Mouse (Mus musculus) midbrain, embryonic 13.5 days (tissue): ENCODE measurements around the gene Ano4. TPM values are rescaled to one million over a fixed set of nuclear protein-coding genes. Genes with fewer than 3 reads are reported as not detected.

ENCODE experiments used
- ATAC-seq: fragments of 200-750 bp; cut with Nextera tagmentation; 2 replicates; pipeline ENCODE4 v1.8.0; 2017; ENCODE audit warnings: mild to moderate bottlenecking, moderate TSS enrichment, moderate library complexity
- H3K27ac ChIP-seq: fragments of 300-500 bp; sonication (generic); 2 replicates; pipeline ENCODE4 v1.5.1; 2015; ENCODE audit warnings: inconsistent platforms, mild to moderate bottlenecking, moderate library complexity
- H3K27me3 ChIP-seq: fragments of 300-500 bp; sonication (generic); 2 replicates; pipeline ENCODE4 v1.6.1; 2015; ENCODE audit warnings: mild to moderate bottlenecking, inconsistent platforms
- H3K36me3 ChIP-seq: fragments of 300-500 bp; sonication (generic); 2 replicates; pipeline ENCODE4 v1.6.1; 2015; ENCODE audit warnings: mild to moderate bottlenecking, inconsistent platforms
- H3K4me1 ChIP-seq: fragments of 300-500 bp; sonication (generic); replicated peaks from 2 replicates; pipeline ENCODE4 v1.6.1; 2015; ENCODE audit warnings: inconsistent platforms
- H3K4me2 ChIP-seq: fragments of 300-500 bp; sonication (generic); replicated peaks from 2 replicates; pipeline ENCODE4 v1.6.1; 2015; ENCODE audit warnings: moderate library complexity, mild to moderate bottlenecking, inconsistent platforms
- H3K4me3 ChIP-seq: fragments of 300-500 bp; sonication (generic); replicated peaks from 2 replicates; pipeline ENCODE4 v1.5.1; 2015; ENCODE audit warnings: mild to moderate bottlenecking, inconsistent platforms
- H3K9ac ChIP-seq: fragments of 300-500 bp; sonication (generic); replicated peaks from 2 replicates; pipeline ENCODE4 v1.6.1; 2015; ENCODE audit warnings: mild to moderate bottlenecking, inconsistent platforms
- H3K9me3 ChIP-seq: fragments of 300-500 bp; sonication (generic); 2 replicates; pipeline ENCODE4 v1.6.1; 2016; ENCODE audit warnings: mild to moderate bottlenecking, inconsistent platforms
- WGBS: fragments of 180-500 bp; shearing (Covaris S2); methylation state at CpG from one replicate; pipeline ENCODE4 v1.1.7; 2015; 5-methylcytosine and 5-hydroxymethylcytosine counted together
- polyA plus RNA-seq: library from polyadenylated mRNA; unstranded; fragments of >200 nt; fragmentation: Nextera tagmentation; extraction: Ambion mirVana; gene quantifications from 2 replicates; pipeline ENCODE4 v1.2.1, GENCODE M21; 2015

Gene Ano4
- polyA plus RNA-seq, 1 experiment from 2014 or later = 6.4 TPM

DNA sequence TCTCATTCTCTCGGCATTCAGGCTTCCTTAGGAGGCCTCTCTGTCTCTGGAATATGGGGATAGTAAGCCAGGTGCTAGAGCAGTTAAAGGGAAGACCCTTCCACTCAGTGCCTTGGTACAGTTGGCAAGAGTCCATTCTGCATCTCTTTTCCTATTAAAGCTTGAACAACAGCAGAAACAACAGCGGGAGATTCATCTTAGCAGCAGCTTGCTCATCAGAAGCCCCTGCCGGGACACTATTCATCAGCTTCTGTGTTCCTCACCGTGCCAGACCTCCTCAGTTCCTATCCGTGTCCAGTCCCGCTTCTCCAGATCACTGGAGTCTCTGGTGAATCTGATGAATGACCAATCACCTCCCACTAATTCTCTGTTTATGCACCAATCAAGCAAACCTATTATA is 128.5 kb downstream of the Ano4 start:
- no peaks in the 10 kb centered on the region for H3K27me3 ChIP-seq
- H3K4me1 ChIP-seq = no peaks in the 10 kb centered on the region
- H3K9ac ChIP-seq = no peak overlapping the region
- no peak overlapping the region for H3K4me2 ChIP-seq
- no peaks in the 10 kb centered on the region for H3K9me3 ChIP-seq
- no peak for ATAC-seq
- no peak overlapping the region for H3K4me3 ChIP-seq
- 69% methylated on average over 6 of the region's 6 CpGs for WGBS
- H3K36me3 ChIP-seq = no peaks in the 10 kb centered on the region
- H3K27ac ChIP-seq = no peak overlapping the region

DNA sequence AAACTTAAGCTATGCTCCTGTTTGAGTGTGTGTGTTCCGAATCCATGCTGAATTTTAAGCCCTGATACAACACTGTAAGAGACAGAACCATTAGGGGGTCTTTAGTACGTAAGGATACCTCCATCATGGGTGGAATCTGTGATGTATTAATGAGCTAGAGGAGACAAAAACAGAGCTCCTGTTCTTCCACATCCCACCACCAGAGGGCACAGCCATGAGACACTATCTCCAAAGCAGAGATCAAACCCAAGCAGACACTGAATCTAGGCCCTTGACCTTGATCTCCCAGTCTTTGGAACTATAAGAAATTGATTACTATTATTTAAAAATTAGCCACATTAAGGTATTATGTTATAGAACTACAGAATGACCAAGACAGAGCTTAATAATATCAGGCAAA is 138.7 kb downstream of the Ano4 start:
- H3K36me3 ChIP-seq = no peaks in the 10 kb centered on the region
- H3K4me2 ChIP-seq = no peak overlapping the region
- no peak overlapping the region for H3K27ac ChIP-seq
- H3K27me3 ChIP-seq = no peaks in the 10 kb centered on the region
- no peak overlapping the region for H3K9ac ChIP-seq
- WGBS = 45% methylated on average over 2 of the region's 2 CpGs
- no peak for ATAC-seq
- no peaks in the 10 kb centered on the region for H3K4me1 ChIP-seq
- no peaks in the 10 kb centered on the region for H3K9me3 ChIP-seq
- H3K4me3 ChIP-seq = no peak overlapping the region

DNA sequence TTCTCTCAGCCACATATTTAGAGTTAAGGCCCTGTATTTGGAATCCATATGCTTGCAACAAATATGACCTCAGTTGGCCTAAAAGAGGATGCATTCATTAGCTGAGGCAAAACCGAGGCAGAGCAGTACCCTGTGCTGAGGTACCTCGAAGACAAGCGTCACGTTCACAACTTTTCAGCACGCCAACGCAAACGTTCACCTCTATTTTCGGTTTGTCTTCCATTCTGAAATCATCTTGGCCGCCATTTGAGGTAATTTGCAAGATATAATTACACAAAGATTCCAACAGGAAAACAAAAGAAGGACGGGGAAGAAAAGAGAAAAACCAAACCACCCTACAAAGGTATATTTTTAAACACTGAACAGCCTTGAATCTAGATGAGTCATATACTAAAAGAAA is 148.1 kb downstream of the Ano4 start:
- 95% methylated on average over 10 of the region's 10 CpGs for WGBS
- Histone ChIP-seq H3K27ac (no peak overlapping the region), H3K9ac (no peak overlapping the region), H3K36me3 (no peaks in the 10 kb centered on the region), H3K4me3 (no peak overlapping the region), H3K9me3 (no peaks in the 10 kb centered on the region), H3K4me1 (no peaks in the 10 kb centered on the region), H3K4me2 (no peak overlapping the region), H3K27me3 (no peaks in the 10 kb centered on the region)
- no peak for ATAC-seq

DNA sequence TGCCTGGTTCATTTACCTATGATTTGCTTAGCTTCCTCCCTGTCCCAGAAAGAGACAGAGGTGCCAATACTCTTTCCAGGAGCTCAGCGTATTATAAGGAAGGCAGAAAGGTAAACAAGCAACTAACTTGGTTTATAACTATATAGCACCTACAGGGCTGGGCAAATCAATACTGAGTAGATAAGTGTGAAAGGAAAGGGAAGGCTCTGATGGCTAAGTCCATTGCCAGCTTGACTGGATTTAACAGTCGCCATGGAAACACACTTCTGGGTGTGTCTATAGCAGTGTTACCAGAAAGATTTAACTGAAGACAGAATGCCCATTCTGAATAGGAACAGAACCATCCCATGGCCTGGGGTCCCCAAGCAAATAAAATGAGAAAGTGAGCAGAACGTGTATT is 149.5 kb downstream of the Ano4 start:
- no peaks in the 10 kb centered on the region for H3K9me3 ChIP-seq
- no peak overlapping the region for H3K9ac ChIP-seq
- H3K4me2 ChIP-seq = no peak overlapping the region
- no peak for ATAC-seq
- WGBS = 72% methylated on average over 3 of the region's 3 CpGs
- H3K4me1 ChIP-seq = no peaks in the 10 kb centered on the region
- H3K36me3 ChIP-seq = no peaks in the 10 kb centered on the region
- H3K27ac ChIP-seq = no peak overlapping the region
- no peaks in the 10 kb centered on the region for H3K27me3 ChIP-seq
- H3K4me3 ChIP-seq = no peak overlapping the region

DNA sequence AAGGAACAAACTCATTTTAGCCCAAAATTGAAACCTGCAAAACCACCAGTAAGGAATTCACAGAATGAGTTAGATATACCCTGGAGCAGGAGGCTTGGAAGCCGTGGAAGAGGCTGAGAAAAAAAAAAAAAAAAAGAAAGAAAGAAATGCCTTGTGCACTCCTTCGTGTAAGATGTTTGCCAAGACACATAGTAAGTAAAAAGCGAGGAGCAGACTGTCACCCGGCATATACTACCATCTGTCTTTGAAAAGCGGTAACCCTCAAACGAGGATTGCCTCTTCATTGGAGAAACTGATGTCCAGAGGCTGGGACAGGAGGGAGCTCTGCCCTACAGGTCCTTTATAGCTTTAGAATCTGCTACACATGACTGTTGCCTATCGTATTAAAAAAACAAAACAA is 150.1 kb downstream of the Ano4 start:
- no peak for ATAC-seq
- no peak overlapping the region for H3K4me3 ChIP-seq

DNA sequence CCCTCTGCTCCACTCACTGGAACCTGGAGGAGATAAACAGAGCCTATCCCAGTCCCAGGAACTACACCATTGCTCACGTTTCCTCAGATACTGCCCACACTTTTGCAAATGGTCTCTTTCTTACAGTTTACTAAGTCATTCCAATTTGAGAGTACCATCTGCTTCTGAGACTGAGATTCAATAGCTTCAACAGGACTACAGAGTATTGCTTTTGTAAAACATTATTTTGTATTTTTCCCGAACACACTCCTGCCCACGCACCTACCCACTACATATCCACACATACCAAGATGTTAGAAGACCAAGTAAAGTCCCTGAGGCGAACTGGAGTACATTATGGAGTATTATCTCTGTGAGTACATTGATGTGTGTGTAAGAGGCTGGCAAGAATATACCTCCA is 166.6 kb downstream of the Ano4 start:
- 89% methylated on average over 4 of the region's 4 CpGs for WGBS
- H3K27ac ChIP-seq = no peak overlapping the region
- no peak for ATAC-seq
- H3K4me3 ChIP-seq = no peak overlapping the region
- no peaks in the 10 kb centered on the region for H3K4me1 ChIP-seq
- H3K9me3 ChIP-seq = no peaks in the 10 kb centered on the region
- no peaks in the 10 kb centered on the region for H3K27me3 ChIP-seq
- no peak overlapping the region for H3K4me2 ChIP-seq
- H3K36me3 ChIP-seq = no peaks in the 10 kb centered on the region
- H3K9ac ChIP-seq = no peak overlapping the region

More for the DNA sequence above, 150.1 kb downstream of the Ano4 start:
- Histone ChIP-seq H3K27ac (no peak overlapping the region), H3K27me3 (no peaks in the 10 kb centered on the region), H3K36me3 (no peaks in the 10 kb centered on the region), H3K4me1 (no peaks in the 10 kb centered on the region), H3K4me2 (no peak overlapping the region), H3K9me3 (no peaks in the 10 kb centered on the region), H3K9ac (no peak overlapping the region)
- WGBS = 91% methylated on average over 7 of the region's 7 CpGs

DNA sequence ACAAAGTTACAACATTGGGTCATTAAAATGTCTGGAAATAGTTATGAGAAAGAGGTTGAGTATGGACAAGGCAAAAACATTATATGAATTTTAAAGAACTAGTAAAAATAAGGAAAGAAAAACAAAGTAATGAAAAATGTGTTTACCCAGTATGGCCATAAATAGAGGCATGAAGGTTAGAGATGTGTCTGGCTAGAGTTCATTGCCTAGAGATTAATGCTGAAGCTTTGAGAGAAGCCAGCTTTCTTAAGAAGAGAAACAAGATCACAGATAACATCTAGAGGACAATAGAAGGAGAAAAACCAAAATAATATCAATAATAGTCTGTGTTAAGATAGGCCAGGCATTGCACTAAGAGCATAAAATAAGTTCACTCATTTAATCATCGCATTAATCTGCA is 180.0 kb downstream of the Ano4 start:
- Histone ChIP-seq H3K9me3 (peaks cover 5% of the 10 kb centered on the region; the same call in 1 of the 2 replicates), H3K9ac (no peak overlapping the region), H3K4me3 (no peak overlapping the region), H3K4me1 (no peaks in the 10 kb centered on the region), H3K27ac (no peak overlapping the region), H3K27me3 (no peaks in the 10 kb centered on the region), H3K4me2 (no peak overlapping the region), H3K36me3 (no peaks in the 10 kb centered on the region)
- WGBS = 92% methylated on average over 1 of the region's 1 CpGs
- ATAC-seq = no peak

DNA sequence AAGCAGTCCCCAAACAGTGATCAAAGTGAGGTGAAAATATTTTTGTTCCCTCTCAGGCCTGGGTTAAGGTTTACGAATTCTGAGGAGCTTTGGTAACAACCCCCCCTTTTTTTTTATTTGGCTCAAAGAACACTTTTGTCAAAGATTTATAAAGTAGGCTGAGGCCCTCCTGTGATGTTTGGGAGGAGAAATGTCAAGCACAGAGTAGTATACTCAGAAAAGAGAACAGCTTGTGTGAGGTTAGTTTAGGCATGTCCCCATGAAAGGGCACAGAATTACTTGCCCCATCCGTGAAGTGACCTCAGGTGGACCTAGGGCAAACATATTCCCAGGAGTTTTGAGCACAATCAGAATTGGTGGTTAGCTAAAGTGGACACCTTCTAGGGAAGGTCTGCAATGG is 189.1 kb downstream of the Ano4 start:
- no peak for ATAC-seq
- H3K9me3 ChIP-seq = no peaks in the 10 kb centered on the region
- no peaks in the 10 kb centered on the region for H3K27me3 ChIP-seq
- H3K4me1 ChIP-seq = no peaks in the 10 kb centered on the region
- 78% methylated on average over 2 of the region's 2 CpGs for WGBS
- no peak overlapping the region for H3K4me3 ChIP-seq
- no peak overlapping the region for H3K4me2 ChIP-seq
- H3K36me3 ChIP-seq = no peaks in the 10 kb centered on the region
- no peak overlapping the region for H3K27ac ChIP-seq
- no peak overlapping the region for H3K9ac ChIP-seq

DNA sequence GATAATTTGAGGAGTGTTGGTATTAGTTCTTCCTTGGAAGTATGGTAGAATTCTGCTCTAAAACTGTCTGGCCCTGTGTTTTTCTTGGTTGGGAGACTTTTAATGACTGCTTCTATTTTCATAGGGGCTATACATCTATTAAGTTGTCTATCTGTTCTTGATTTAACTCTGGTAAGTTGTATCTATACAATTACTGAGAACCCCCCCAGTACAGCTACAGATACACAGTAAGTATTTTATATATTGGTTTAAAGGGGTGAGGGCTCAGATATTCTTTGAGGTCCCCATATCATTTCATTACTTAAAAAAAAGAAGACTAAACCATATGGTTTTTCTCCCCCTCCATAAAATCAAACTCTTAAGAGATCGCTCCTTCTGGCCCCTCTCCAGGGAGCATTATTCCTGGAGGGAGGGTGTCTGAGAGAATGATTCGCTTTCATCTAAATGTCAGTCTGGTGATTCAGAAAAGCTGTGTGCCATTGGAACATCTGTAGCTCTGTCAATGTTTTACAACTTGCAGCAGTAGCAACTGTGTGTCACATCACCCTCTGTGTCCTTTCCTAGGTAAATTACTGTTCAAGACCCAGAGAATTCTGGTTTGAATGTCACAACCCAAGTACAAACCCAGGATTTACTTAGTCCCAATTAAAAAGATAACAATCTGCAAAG is 189.6 kb downstream of the Ano4 start:
- Histone ChIP-seq H3K4me2 (no peak overlapping the region), H3K9me3 (no peaks in the 10 kb centered on the region), H3K27ac (no peak overlapping the region), H3K4me1 (no peaks in the 10 kb centered on the region), H3K4me3 (no peak overlapping the region), H3K9ac (no peak overlapping the region), H3K27me3 (no peaks in the 10 kb centered on the region), H3K36me3 (no peaks in the 10 kb centered on the region)
- ATAC-seq = no peak
- WGBS = 86% methylated on average over 2 of the region's 2 CpGs

DNA sequence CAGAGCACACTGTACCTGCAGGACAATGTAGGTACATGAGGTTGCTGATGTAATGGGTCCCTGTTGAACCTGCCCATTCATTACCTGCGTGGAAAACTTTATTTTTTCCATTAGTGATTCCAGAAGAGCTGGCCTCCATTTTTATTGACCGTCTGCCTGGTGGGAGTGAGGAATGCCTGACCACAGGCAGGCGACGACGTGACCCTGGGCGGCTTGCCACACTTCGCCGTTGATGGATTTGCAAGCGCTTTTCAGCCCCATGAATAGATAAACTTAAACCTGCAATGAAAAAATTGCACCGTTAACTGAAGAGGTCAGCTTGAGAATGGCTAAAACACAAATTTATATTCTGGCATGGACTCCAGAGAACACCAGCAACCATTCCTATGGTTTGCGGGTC is 195.4 kb downstream of the Ano4 start:
- H3K9me3 ChIP-seq = no peaks in the 10 kb centered on the region
- no peak overlapping the region for H3K27ac ChIP-seq
- no peak overlapping the region for H3K4me2 ChIP-seq
- WGBS = 88% methylated on average over 11 of the region's 11 CpGs
- no peak for ATAC-seq
- H3K9ac ChIP-seq = no peak overlapping the region
- no peak overlapping the region for H3K4me3 ChIP-seq
- no peaks in the 10 kb centered on the region for H3K27me3 ChIP-seq
- no peaks in the 10 kb centered on the region for H3K36me3 ChIP-seq
- no peaks in the 10 kb centered on the region for H3K4me1 ChIP-seq

DNA sequence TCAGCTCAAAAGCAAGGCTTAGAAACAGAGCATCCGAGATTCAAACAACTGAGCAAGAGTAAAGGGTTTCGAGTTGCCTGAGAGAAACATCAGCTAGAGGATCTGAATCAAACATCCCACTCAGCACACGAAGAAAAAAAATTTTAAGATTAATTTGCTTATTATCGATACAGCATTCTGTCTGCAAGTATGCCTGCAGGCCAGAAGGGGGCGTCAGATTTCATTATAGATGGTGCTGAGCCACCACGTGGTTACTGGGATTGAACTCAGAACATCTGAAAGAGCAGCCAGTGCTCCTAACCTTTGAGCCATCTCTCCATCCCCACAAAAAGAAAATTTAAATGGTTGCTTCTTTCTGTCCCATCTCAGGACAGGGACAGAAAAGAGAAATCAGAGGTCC is 223.2 kb downstream of the Ano4 start:
- Histone ChIP-seq H3K27ac (no peak overlapping the region), H3K4me3 (no peak overlapping the region), H3K4me2 (no peak overlapping the region), H3K9ac (no peak overlapping the region), H3K9me3 (no peaks in the 10 kb centered on the region), H3K4me1 (no peaks in the 10 kb centered on the region; the same call in 1 of the 2 replicates), H3K36me3 (no peaks in the 10 kb centered on the region), H3K27me3 (no peaks in the 10 kb centered on the region)
- 59% methylated on average over 6 of the region's 6 CpGs for WGBS
- no peak for ATAC-seq

DNA sequence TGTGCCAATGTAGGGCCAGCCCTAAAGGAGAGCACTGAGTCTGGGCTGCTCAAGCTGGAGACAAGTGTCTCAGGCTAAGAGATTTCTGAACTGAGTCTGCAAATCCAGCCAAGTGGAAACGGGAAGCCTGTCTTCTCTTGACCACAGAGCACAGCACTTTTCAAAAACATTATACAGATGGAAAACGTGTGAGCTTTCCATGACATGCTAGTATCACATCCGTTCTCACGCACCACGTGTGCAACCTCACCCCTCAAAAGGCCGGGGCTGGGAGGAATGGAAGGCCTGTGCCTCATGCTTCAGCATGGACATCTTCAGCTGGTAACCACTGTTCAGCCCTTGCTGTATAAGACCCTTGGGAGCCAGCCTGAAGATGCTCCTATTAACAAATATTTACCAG is 230.2 kb downstream of the Ano4 start:
- Histone ChIP-seq H3K27ac (no peak overlapping the region), H3K4me2 (no peak overlapping the region), H3K36me3 (no peaks in the 10 kb centered on the region), H3K4me1 (no peaks in the 10 kb centered on the region), H3K27me3 (no peaks in the 10 kb centered on the region), H3K9ac (no peak overlapping the region), H3K4me3 (no peak overlapping the region), H3K9me3 (no peaks in the 10 kb centered on the region)
- no peak for ATAC-seq
- 90% methylated on average over 6 of the region's 6 CpGs for WGBS

DNA sequence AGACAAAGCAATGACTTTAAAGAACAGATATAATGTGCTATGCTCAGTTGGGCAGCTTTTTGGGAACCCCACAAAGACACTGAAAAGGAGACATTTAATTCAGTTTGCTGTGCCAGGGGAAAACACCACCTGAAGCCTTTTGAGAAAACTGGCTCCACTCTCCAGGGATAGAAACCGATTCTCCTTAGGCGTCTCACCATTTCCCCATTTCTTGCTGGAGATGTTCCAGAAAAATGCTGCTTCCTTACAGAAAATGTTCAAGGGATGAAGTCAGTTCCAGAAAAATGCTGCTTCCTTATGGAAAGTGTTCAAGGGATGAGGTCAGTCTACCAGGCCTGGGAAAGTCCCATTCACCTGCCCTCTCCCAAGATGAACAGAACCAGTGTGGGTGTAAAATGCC is 233.1 kb downstream of the Ano4 start:
- no peak overlapping the region for H3K27ac ChIP-seq
- no peak for ATAC-seq
- no peaks in the 10 kb centered on the region for H3K4me1 ChIP-seq
- no peak overlapping the region for H3K4me2 ChIP-seq
- H3K9me3 ChIP-seq = no peaks in the 10 kb centered on the region
- H3K36me3 ChIP-seq = no peaks in the 10 kb centered on the region
- H3K27me3 ChIP-seq = no peaks in the 10 kb centered on the region
- no peak overlapping the region for H3K4me3 ChIP-seq
- H3K9ac ChIP-seq = no peak overlapping the region
- 88% methylated on average over 2 of the region's 2 CpGs for whole genome bisulfite sequencing
